Mouse (Mus musculus) erythroblast, embryonic 14.5 days (primary cell): Measurements from ENCODE around the gene Tmem156.

Experiments used
- GATA1 ChIP-seq: IDR thresholded peaks from 2 replicates; pipeline ENCODE4 v1.6.1; 2012; ENCODE audit warnings: low read length, inconsistent platforms, mixed read lengths
- TAL1 ChIP-seq: IDR thresholded peaks from 3 replicates; pipeline ENCODE4 v1.6.1; 2012; ENCODE audit warnings: low read length, inconsistent platforms, mixed read lengths

- TF ChIP-seq TAL1 (no peak), GATA1 (no peak)
Observed at GRCm38 (mm10) chr5:65101621-65102020, 9.7 kb upstream of the Tmem156 start.
